Mouse (Mus musculus) embryonic facial prominence, embryonic 15.5 days (tissue): ENCODE measurements at regions not wholly inside any gene's neighbourhood (a gene's known extent, or its start where the extent isn't known, plus 50 kb on each side); places are given as distances from the start of the nearest gene placed in this dataset.
A peak's percentile ranks its signal among the peaks of the same experiment; 100 is the strongest.

ENCODE experiments used
- ATAC-seq: fragments of 200-750 bp; cut with Nextera tagmentation; 2 replicates; pipeline ENCODE4 v1.8.0; 2017; ENCODE audit warnings: low read depth, moderate TSS enrichment; ENCODE audit not compliant: insufficient number of reproducible peaks, low FRiP score, low TSS enrichment
- H3K27ac ChIP-seq: fragments of 300-500 bp; sonication (generic); replicated peaks from 2 replicates; pipeline ENCODE4 v1.5.1; 2015; ENCODE audit warnings: mild to moderate bottlenecking, inconsistent platforms
- H3K27me3 ChIP-seq: fragments of 300-500 bp; sonication (generic); 2 replicates; pipeline ENCODE4 v1.6.1; 2015; ENCODE audit warnings: inconsistent platforms
- H3K36me3 ChIP-seq: fragments of 300-500 bp; sonication (generic); 2 replicates; pipeline ENCODE4 v1.6.1; 2015; ENCODE audit warnings: mild to moderate bottlenecking, inconsistent platforms
- H3K4me1 ChIP-seq: fragments of 300-500 bp; sonication (generic); 2 replicates; pipeline ENCODE4 v1.6.1; 2015; ENCODE audit warnings: inconsistent platforms
- H3K4me2 ChIP-seq: fragments of 300-500 bp; sonication (generic); replicated peaks from 2 replicates; pipeline ENCODE4 v1.6.1; 2015; ENCODE audit warnings: mild to moderate bottlenecking, inconsistent platforms
- H3K4me3 ChIP-seq: fragments of 300-500 bp; sonication (generic); replicated peaks from 2 replicates; pipeline ENCODE4 v1.5.1; 2015; ENCODE audit warnings: mild to moderate bottlenecking, inconsistent platforms
- H3K9ac ChIP-seq: fragments of 300-500 bp; sonication (generic); 2 replicates; pipeline ENCODE4 v1.6.1; 2015; ENCODE audit warnings: inconsistent platforms
- H3K9me3 ChIP-seq: fragments of 300-500 bp; sonication (generic); replicated peaks from 2 replicates; pipeline ENCODE4 v1.6.1; 2016; ENCODE audit warnings: inconsistent platforms
- WGBS: fragments of 180-500 bp; shearing (Covaris S2); methylation state at CpG from one replicate; pipeline ENCODE4 v1.1.7; 2015; 5-methylcytosine and 5-hydroxymethylcytosine counted together

- no peak for ATAC-seq
- no peak overlapping the region for H3K27ac ChIP-seq
- H3K36me3 ChIP-seq = no peaks in the 10 kb centered on the region
- 23% methylated on average over 1 of the region's 1 CpGs for WGBS
- H3K9ac ChIP-seq = no peak overlapping the region
- H3K4me2 ChIP-seq = no peak overlapping the region
- no peaks in the 10 kb centered on the region for H3K27me3 ChIP-seq
- no peaks in the 10 kb centered on the region for H3K4me1 ChIP-seq
- H3K9me3 ChIP-seq = no peaks in the 10 kb centered on the region
- H3K4me3 ChIP-seq = no peak overlapping the region
These were observed 551.3 kb upstream of the Tenm3 start for GRCm38 (mm10) chr8:49395029-49395428.

GRCm38 (mm10) chr8:49389525-49389924 lies 545.8 kb upstream of the Tenm3 start:
- Histone ChIP-seq H3K4me2 (no peak overlapping the region), H3K9me3 (no peaks in the 10 kb centered on the region), H3K27me3 (no peaks in the 10 kb centered on the region), H3K27ac (no peak overlapping the region), H3K36me3 (no peaks in the 10 kb centered on the region), H3K4me3 (no peak overlapping the region), H3K9ac (no peak overlapping the region), H3K4me1 (no peaks in the 10 kb centered on the region)
- 55% methylated on average over 3 of the region's 3 CpGs for WGBS
- ATAC-seq = no peak

GRCm38 (mm10) chr8:49387587-49387986 lies 543.8 kb upstream of the Tenm3 start:
- Histone ChIP-seq H3K4me3 (no peak overlapping the region), H3K4me2 (no peak overlapping the region), H3K9ac (no peak overlapping the region), H3K36me3 (no peaks in the 10 kb centered on the region), H3K27ac (no peak overlapping the region), H3K9me3 (no peaks in the 10 kb centered on the region), H3K4me1 (no peaks in the 10 kb centered on the region), H3K27me3 (no peaks in the 10 kb centered on the region)
- ATAC-seq = no peak
- WGBS = 27% methylated on average over 2 of the region's 2 CpGs

- Histone ChIP-seq H3K4me3 (no peak overlapping the region), H3K9ac (no peak overlapping the region), H3K9me3 (no peaks in the 10 kb centered on the region), H3K27me3 (no peaks in the 10 kb centered on the region), H3K27ac (no peak overlapping the region), H3K4me1 (no peaks in the 10 kb centered on the region), H3K36me3 (no peaks in the 10 kb centered on the region), H3K4me2 (no peak overlapping the region)
- 80% methylated on average over 9 of the region's 9 CpGs for WGBS
- no peak for ATAC-seq
These were observed 528.9 kb upstream of the Tenm3 start for GRCm38 (mm10) chr8:49372686-49373085.

GRCm38 (mm10) chr8:49362682-49363081 lies 518.9 kb upstream of the Tenm3 start:
- Histone ChIP-seq H3K36me3 (no peaks in the 10 kb centered on the region), H3K27me3 (no peaks in the 10 kb centered on the region), H3K9ac (no peak overlapping the region), H3K4me3 (no peak overlapping the region), H3K27ac (no peak overlapping the region), H3K9me3 (no peaks in the 10 kb centered on the region), H3K4me2 (no peak overlapping the region), H3K4me1 (no peaks in the 10 kb centered on the region)
- ATAC-seq = no peak
- WGBS = 51% methylated on average over 2 of the region's 2 CpGs

- 49% methylated on average over 2 of the region's 2 CpGs for WGBS
- H3K4me3 ChIP-seq = no peak overlapping the region
- H3K4me1 ChIP-seq = no peaks in the 10 kb centered on the region
- no peaks in the 10 kb centered on the region for H3K9me3 ChIP-seq
- H3K27ac ChIP-seq = no peak overlapping the region
- no peak for ATAC-seq
- no peak overlapping the region for H3K4me2 ChIP-seq
- H3K27me3 ChIP-seq = no peaks in the 10 kb centered on the region
- no peak overlapping the region for H3K9ac ChIP-seq
- no peaks in the 10 kb centered on the region for H3K36me3 ChIP-seq
These were observed 517.7 kb upstream of the Tenm3 start for GRCm38 (mm10) chr8:49361443-49361842.

- Histone ChIP-seq H3K9ac (no peak overlapping the region), H3K4me3 (no peak overlapping the region)
- WGBS = 58% methylated on average over 4 of the region's 4 CpGs
These were observed 516.4 kb upstream of the Tenm3 start for GRCm38 (mm10) chr8:49360121-49360520.

GRCm38 (mm10) chr8:49359671-49360070 lies 515.9 kb upstream of the Tenm3 start:
- H3K9ac ChIP-seq = no peak overlapping the region
- H3K27ac ChIP-seq = no peak overlapping the region
- H3K4me3 ChIP-seq = no peak overlapping the region
- WGBS = 79% methylated on average over 9 of the region's 9 CpGs
- H3K36me3 ChIP-seq = no peaks in the 10 kb centered on the region
- no peaks in the 10 kb centered on the region for H3K27me3 ChIP-seq
- no peak overlapping the region for H3K4me2 ChIP-seq
- no peaks in the 10 kb centered on the region for H3K9me3 ChIP-seq
- no peaks in the 10 kb centered on the region for H3K4me1 ChIP-seq
- ATAC-seq = no peak

More at GRCm38 (mm10) chr8:49360121-49360520, 516.4 kb upstream of the Tenm3 start:
- H3K27ac ChIP-seq = no peak overlapping the region
- H3K27me3 ChIP-seq = no peaks in the 10 kb centered on the region
- no peaks in the 10 kb centered on the region for H3K36me3 ChIP-seq
- H3K9me3 ChIP-seq = no peaks in the 10 kb centered on the region
- ATAC-seq = no peak
- H3K4me2 ChIP-seq = no peak overlapping the region
- no peaks in the 10 kb centered on the region for H3K4me1 ChIP-seq

GRCm38 (mm10) chr8:49348602-49349001 lies 504.9 kb upstream of the Tenm3 start:
- Histone ChIP-seq H3K4me2 (no peak overlapping the region), H3K9me3 (no peaks in the 10 kb centered on the region), H3K27ac (no peak overlapping the region), H3K36me3 (no peaks in the 10 kb centered on the region), H3K4me3 (no peak overlapping the region), H3K9ac (no peak overlapping the region), H3K27me3 (no peaks in the 10 kb centered on the region), H3K4me1 (no peaks in the 10 kb centered on the region)
- 56% methylated on average over 3 of the region's 3 CpGs for WGBS
- ATAC-seq = no peak

GRCm38 (mm10) chr8:49338716-49339115 lies 495.0 kb upstream of the Tenm3 start:
- H3K36me3 ChIP-seq = no peaks in the 10 kb centered on the region
- 89% methylated on average over 4 of the region's 4 CpGs for WGBS
- no peak for ATAC-seq
- no peaks in the 10 kb centered on the region for H3K9me3 ChIP-seq
- no peaks in the 10 kb centered on the region for H3K27me3 ChIP-seq
- H3K27ac ChIP-seq = no peak overlapping the region
- no peak overlapping the region for H3K4me3 ChIP-seq
- no peak overlapping the region for H3K9ac ChIP-seq
- H3K4me1 ChIP-seq = no peaks in the 10 kb centered on the region
- H3K4me2 ChIP-seq = no peak overlapping the region

- Histone ChIP-seq H3K9ac (no peak overlapping the region), H3K27ac (no peak overlapping the region), H3K4me3 (no peak overlapping the region), H3K9me3 (no peaks in the 10 kb centered on the region), H3K4me2 (peak overlapping the region; percentile 19; the same call in 1 of the 2 replicates), H3K4me1 (no peaks in the 10 kb centered on the region), H3K36me3 (no peaks in the 10 kb centered on the region), H3K27me3 (no peaks in the 10 kb centered on the region)
- 56% methylated on average over 4 of the region's 4 CpGs for WGBS
- no peak for ATAC-seq
These were observed 483.2 kb upstream of the Tenm3 start for GRCm38 (mm10) chr8:49326980-49327379.

- no peaks in the 10 kb centered on the region for H3K27me3 ChIP-seq
- no peak overlapping the region for H3K4me3 ChIP-seq
- no peaks in the 10 kb centered on the region for H3K36me3 ChIP-seq
- H3K9ac ChIP-seq = no peak overlapping the region
- no peaks in the 10 kb centered on the region for H3K9me3 ChIP-seq
- no peak for ATAC-seq
- WGBS = 72% methylated on average over 3 of the region's 3 CpGs
- no peak overlapping the region for H3K4me2 ChIP-seq
- no peak overlapping the region for H3K27ac ChIP-seq
- no peaks in the 10 kb centered on the region for H3K4me1 ChIP-seq
These were observed 477.7 kb upstream of the Tenm3 start for GRCm38 (mm10) chr8:49321404-49321803.
